Mouse (Mus musculus) heart, embryonic 11.5 days (tissue): ENCODE measurements around the gene Ifrd2. TPM values are rescaled to one million over a fixed set of nuclear protein-coding genes. Genes with fewer than 3 reads are reported as not detected.
A peak's percentile ranks its signal among the peaks of the same experiment; 100 is the strongest.

ENCODE experiments used
- ATAC-seq: fragments of 200-750 bp; cut with Nextera tagmentation; replicated peaks from 2 replicates; pipeline ENCODE4 v1.8.0; 2017; ENCODE audit warnings: moderate library complexity; ENCODE audit not compliant: insufficient number of reproducible peaks, low FRiP score, low TSS enrichment
- H3K27ac ChIP-seq: fragments of 300-500 bp; sonication (generic); 2 replicates; pipeline ENCODE4 v1.5.1; 2014; ENCODE audit warnings: mild to moderate bottlenecking, low read depth, low read length
- H3K27me3 ChIP-seq: fragments of 300-500 bp; sonication (generic); 2 replicates; pipeline ENCODE4 v1.6.1; 2014; ENCODE audit warnings: mild to moderate bottlenecking, low read length, mixed read lengths; ENCODE audit not compliant: control insufficient read depth, insufficient read depth
- H3K36me3 ChIP-seq: fragments of 300-500 bp; sonication (generic); 2 replicates; pipeline ENCODE4 v1.6.1; 2014; ENCODE audit warnings: mild to moderate bottlenecking, low read length, moderate library complexity, mixed read lengths; ENCODE audit not compliant: control insufficient read depth, insufficient read depth
- H3K4me1 ChIP-seq: fragments of 300-500 bp; sonication (generic); 2 replicates; pipeline ENCODE4 v1.6.1; 2014; ENCODE audit warnings: low read length; ENCODE audit not compliant: control insufficient read depth, insufficient read depth
- H3K4me2 ChIP-seq: fragments of 300-500 bp; sonication (generic); 2 replicates; pipeline ENCODE4 v1.6.1; 2014; ENCODE audit warnings: mild to moderate bottlenecking, moderate library complexity
- H3K4me3 ChIP-seq: fragments of 300-500 bp; sonication (generic); 2 replicates; pipeline ENCODE4 v1.5.1; 2014; ENCODE audit warnings: low read depth, low read length
- H3K9ac ChIP-seq: fragments of 300-500 bp; sonication (generic); 2 replicates; pipeline ENCODE4 v1.6.1; 2014; ENCODE audit warnings: mild to moderate bottlenecking, low read depth, low read length, moderate library complexity
- H3K9me3 ChIP-seq: fragments of 300-500 bp; sonication (generic); replicated peaks from 2 replicates; pipeline ENCODE4 v1.6.1; 2016; ENCODE audit warnings: low read length; ENCODE audit not compliant: control insufficient read depth
- WGBS: fragments of 180-500 bp; shearing (Covaris S2); extraction: QIAGEN DNeasy Blood & Tissue Kit; methylation state at CpG from one replicate; pipeline ENCODE4 v1.1.7; 2014; ENCODE audit not compliant: insufficient replicate concordance; 5-methylcytosine and 5-hydroxymethylcytosine counted together
- polyA plus RNA-seq: library from polyadenylated mRNA; unstranded; fragments of >200 nt; fragmentation: Nextera tagmentation; extraction: Ambion mirVana; gene quantifications from 2 replicates; pipeline ENCODE4 v1.2.1, GENCODE M21; 2014

Gene Ifrd2
- polyA plus RNA-seq, 1 experiment from 2014 or later: 57.5 TPM

DNA sequence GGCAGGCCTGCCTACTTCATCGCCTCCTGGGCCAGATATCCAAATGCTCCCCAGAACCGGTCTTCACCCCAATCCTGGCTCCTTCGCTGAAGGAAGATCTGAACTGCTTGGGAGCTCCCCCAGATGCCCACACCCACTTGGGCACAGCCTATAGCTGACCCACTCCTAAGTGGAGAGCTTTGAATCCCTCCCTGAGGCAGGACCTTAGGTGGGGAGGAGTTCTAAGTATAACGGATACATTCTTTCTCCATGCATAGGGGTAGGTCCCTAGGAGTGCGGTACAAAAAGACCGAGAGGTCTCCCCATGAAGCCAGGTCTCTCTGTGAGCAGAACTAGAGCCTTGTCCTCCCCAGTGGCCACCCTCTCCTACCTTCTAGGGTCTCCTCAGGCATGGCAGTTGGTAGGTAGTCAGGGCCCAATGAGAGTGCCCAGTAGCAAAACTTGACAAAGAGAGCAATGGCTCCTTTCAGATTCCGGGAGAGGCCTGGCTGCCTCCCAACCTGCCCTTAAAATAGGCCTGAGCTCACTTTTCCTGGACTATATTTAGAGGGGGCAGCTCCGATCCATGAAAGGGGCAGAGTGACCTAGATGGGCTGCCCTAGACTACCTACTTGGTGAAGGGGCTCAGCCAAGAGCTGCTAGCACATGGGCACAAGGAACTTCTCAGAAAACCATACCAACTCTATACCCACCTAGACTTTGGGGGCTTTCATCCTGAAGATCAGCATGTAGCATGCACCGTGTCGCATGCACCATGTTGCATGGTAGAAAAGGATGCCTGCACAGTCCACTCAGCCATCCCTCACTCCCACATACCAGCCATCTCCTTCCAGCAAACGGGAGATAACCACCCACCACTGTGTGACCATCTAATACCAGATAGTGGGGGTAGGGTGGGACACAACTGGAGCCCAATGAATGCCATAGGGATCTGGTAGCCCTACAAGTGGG is 9.5 kb downstream of the Ifrd2 start:
- H3K4me2 ChIP-seq: peak overlapping the region; percentile 65
- peaks cover 17% of the 10 kb centered on the region for H3K36me3 ChIP-seq
- peak overlapping the region; percentile 65 for H3K9ac ChIP-seq
- H3K27me3 ChIP-seq: peaks cover 25% of the 10 kb centered on the region
- peak overlapping the region; percentile 30 for H3K4me3 ChIP-seq
- H3K27ac ChIP-seq: peak overlapping the region; percentile 91
- WGBS: 68% methylated on average over 11 of the region's 11 CpGs
- no peaks in the 10 kb centered on the region for H3K9me3 ChIP-seq
- peaks cover 24% of the 10 kb centered on the region for H3K4me1 ChIP-seq
- no peak for ATAC-seq

DNA sequence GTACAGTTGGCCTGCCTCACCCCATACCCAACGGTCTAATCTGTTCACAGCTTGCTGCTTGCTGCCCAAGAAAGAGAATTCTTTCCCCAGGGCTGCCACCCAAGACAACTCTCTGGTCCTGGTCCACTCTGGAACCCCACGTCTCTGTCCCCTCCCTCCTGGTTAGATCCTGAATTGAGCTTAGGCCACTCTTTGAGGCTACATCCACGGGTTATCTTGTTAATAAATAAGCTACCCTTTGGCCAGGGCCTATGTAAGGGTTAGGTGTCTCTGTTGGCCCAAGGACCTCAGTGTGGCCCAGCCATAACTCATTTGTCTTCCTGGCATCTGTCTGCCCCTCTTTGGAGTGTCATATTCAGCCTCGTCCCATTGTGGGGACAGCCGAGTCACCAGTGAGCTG is 10.9 kb downstream of the Ifrd2 start:
- ATAC-seq: no peak
- H3K4me2 ChIP-seq: no peak overlapping the region
- H3K9me3 ChIP-seq: no peaks in the 10 kb centered on the region
- H3K27ac ChIP-seq: no peak overlapping the region
- peaks cover 25% of the 10 kb centered on the region for H3K27me3 ChIP-seq
- H3K9ac ChIP-seq: no peak overlapping the region
- H3K4me1 ChIP-seq: peaks cover 23% of the 10 kb centered on the region
- peaks cover 5% of the 10 kb centered on the region; the same call in 1 of the 2 replicates for H3K36me3 ChIP-seq
- H3K4me3 ChIP-seq: no peak overlapping the region
- WGBS: 69% methylated on average over 5 of the region's 5 CpGs

DNA sequence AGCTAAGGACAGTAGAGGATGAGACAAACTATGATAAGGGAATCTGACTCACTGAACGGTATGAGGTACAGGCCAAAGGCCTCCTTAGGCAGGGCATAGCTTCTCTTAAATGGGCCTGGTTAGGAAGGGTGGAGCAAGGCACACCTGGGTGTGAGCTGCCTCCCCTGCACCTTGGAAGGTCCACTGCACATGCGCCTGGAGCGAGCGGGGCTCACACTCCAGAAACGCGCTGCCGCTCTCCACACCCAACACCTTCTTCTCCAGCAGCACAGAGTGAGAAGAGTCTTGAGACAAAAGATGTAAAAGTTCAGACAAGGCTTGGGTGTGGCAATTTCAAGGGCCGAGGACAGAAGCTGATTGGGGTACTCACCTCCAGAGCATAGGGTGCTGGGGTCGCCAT is 12.0 kb downstream of the Ifrd2 start:
- H3K36me3 ChIP-seq: no peaks in the 10 kb centered on the region
- H3K4me1 ChIP-seq: peaks cover 29% of the 10 kb centered on the region
- H3K9ac ChIP-seq: no peak overlapping the region
- H3K27me3 ChIP-seq: peaks cover 31% of the 10 kb centered on the region
- ATAC-seq: no peak
- WGBS: 73% methylated on average over 9 of the region's 9 CpGs
- H3K9me3 ChIP-seq: no peaks in the 10 kb centered on the region
- no peak overlapping the region for H3K4me2 ChIP-seq
- no peak overlapping the region for H3K4me3 ChIP-seq
- no peak overlapping the region for H3K27ac ChIP-seq

DNA sequence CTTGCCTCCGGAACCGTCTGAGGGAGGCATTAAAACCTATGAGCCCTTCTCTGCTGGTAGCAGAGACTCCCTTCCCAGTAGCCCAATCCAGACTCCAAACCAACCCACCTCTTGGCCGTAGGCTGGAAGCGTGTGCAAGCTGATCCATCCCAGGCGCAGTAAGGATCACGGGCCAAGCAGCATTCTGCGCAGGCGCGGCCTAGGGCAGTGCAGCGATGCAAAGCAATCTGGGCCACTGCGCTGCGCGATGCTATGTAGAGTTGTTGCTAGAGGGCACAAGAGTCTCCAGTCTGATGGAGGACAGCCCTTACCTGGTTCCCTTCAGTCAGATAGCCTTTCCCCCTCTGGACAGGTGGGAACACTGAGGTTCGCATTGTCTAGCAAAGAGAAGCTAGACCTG is 12.4 kb downstream of the Ifrd2 start:
- Histone ChIP-seq H3K4me2 (no peak overlapping the region), H3K27ac (no peak overlapping the region), H3K9me3 (no peaks in the 10 kb centered on the region), H3K9ac (no peak overlapping the region), H3K27me3 (peaks cover 32% of the 10 kb centered on the region), H3K4me3 (no peak overlapping the region), H3K4me1 (peaks cover 33% of the 10 kb centered on the region), H3K36me3 (no peaks in the 10 kb centered on the region)
- WGBS: 59% methylated on average over 14 of the region's 14 CpGs
- ATAC-seq: no peak

DNA sequence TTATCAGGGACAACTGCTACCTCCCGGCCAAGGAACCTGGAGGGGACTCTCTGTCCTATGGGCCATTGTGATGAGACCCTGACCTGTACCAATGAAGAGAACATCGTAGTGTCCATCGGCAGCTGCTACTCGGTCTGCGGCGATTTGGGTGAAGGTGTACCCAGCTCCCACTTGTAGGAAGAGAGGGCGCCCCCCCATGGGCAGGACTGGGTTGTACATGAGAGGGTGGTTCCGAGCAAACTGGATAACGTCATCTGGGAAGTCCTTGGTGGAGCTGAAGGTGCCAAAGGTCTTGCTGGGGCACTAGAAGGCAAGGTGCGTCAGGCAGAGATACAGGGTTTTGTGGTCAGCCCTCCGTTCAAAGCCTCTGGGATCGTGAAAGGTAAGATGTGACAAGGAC is 13.3 kb downstream of the Ifrd2 start:
- Histone ChIP-seq H3K9ac (no peak overlapping the region), H3K27ac (no peak overlapping the region), H3K9me3 (no peaks in the 10 kb centered on the region), H3K4me3 (no peak overlapping the region), H3K27me3 (peaks cover 36% of the 10 kb centered on the region), H3K36me3 (no peaks in the 10 kb centered on the region), H3K4me1 (peaks cover 39% of the 10 kb centered on the region), H3K4me2 (no peak overlapping the region)
- ATAC-seq: no peak
- 73% methylated on average over 12 of the region's 12 CpGs for WGBS

DNA sequence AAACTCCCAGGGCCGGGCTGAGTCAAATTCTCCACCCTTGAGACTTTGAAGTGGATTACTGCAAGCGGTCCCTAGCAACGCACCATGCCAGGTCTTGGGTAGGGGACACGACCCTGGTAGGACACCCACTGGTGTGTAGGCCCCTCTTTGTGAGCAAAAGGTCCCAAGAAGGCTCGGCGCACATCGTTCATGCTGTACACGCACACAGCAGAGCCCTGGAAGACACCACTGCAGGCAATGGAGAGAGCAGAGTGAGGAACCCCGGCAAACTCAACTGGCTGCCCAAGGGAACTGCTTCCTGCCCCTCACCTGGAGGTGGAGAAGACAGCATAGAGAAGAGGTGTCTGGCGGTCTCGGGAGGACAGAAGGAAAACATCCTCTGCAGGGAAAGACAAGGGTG is 13.8 kb downstream of the Ifrd2 start:
- H3K4me2 ChIP-seq: no peak overlapping the region
- no peaks in the 10 kb centered on the region for H3K36me3 ChIP-seq
- ATAC-seq: no peak
- H3K4me1 ChIP-seq: peaks cover 34% of the 10 kb centered on the region
- no peak overlapping the region for H3K27ac ChIP-seq
- H3K9ac ChIP-seq: no peak overlapping the region
- no peaks in the 10 kb centered on the region for H3K9me3 ChIP-seq
- H3K4me3 ChIP-seq: no peak overlapping the region
- WGBS: 84% methylated on average over 11 of the region's 11 CpGs
- H3K27me3 ChIP-seq: peaks cover 38% of the 10 kb centered on the region

DNA sequence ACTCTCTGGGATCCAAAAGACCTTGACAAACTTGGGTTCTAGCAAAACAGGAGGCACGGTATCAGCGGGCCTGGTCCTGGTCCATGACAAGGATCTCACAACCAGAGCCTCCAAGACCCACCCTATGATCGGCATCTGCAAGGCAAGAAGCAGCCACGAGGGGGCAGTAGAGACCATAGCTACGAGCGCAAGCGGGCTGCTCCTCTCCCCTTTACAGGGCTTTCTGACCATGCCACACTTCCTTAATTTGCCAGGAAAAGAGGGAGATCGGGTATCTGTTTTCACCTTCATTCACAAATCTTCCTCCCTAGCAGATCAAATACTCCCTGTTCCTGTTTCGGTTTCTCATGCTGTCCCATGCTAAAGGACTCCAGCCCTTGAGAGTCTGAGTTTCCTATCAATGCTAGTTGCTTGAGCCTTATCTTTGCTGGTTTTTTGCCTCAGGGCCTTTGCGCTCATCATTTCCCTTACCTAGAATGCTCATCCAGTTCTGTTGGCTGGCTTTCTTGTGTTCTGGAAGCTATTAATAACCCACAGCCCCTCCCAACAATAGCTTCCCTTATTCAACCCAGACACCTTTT is 14.7 kb downstream of the Ifrd2 start:
- WGBS: 8% methylated on average over 10 of the region's 10 CpGs
- H3K4me3 ChIP-seq: no peak overlapping the region
- H3K9ac ChIP-seq: peak overlapping the region; percentile 46; the same call in 1 of the 2 replicates
- no peak overlapping the region for H3K27ac ChIP-seq
- peaks cover 35% of the 10 kb centered on the region for H3K4me1 ChIP-seq
- ATAC-seq: no peak
- no peaks in the 10 kb centered on the region for H3K36me3 ChIP-seq
- H3K27me3 ChIP-seq: peaks cover 38% of the 10 kb centered on the region
- peak overlapping the region; percentile 31; the same call in 1 of the 2 replicates for H3K4me2 ChIP-seq
- no peaks in the 10 kb centered on the region for H3K9me3 ChIP-seq

DNA sequence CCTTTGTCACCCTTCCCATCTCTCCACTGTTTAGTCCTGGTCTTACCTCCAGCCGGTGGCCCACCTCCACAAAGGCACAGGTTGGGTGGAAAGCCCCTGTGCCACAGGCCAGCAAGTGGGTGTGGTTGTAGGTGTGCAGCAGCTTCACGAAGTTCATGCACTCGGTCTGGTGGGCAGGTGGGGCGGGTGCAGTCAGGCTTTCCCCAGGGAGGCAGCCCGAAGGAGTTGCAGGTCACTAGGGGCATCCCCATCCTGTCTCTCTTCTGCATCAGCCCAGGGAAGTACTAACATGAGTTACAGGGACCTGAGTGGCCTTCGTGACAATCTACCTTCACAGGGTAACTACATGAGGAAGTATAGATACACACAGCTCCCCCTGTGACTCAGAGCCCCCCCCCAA is 15.8 kb downstream of the Ifrd2 start:
- Histone ChIP-seq H3K9ac (no peak overlapping the region), H3K36me3 (no peaks in the 10 kb centered on the region), H3K4me1 (peaks cover 39% of the 10 kb centered on the region), H3K4me2 (no peak overlapping the region), H3K27ac (no peak overlapping the region), H3K9me3 (no peaks in the 10 kb centered on the region), H3K27me3 (peaks cover 38% of the 10 kb centered on the region), H3K4me3 (no peak overlapping the region)
- 77% methylated on average over 6 of the region's 6 CpGs for WGBS
- ATAC-seq: no peak
